Mouse (Mus musculus) neural tube, embryonic 11.5 days (tissue): Measurements from ENCODE around the gene Zfhx3. TPM values are rescaled to one million over a fixed set of nuclear protein-coding genes. Genes with fewer than 3 reads are reported as not detected.

Experiments
- ATAC-seq: fragments of 200-750 bp; cut with Nextera tagmentation; 2 replicates; pipeline ENCODE4 v1.8.0; 2017; ENCODE audit warnings: moderate number of reproducible peaks, mild to moderate bottlenecking, moderate TSS enrichment, moderate library complexity; ENCODE audit not compliant: insufficient read depth, low FRiP score, low TSS enrichment
- DNase-seq: peaks from one replicate; pipeline ENCODE4 v3.0.0-alpha.2; 2015; ENCODE audit warnings: low spot score
- H3K27ac ChIP-seq: fragments of 300-500 bp; sonication (generic); 2 replicates; pipeline ENCODE4 v1.5.1; 2014; ENCODE audit warnings: low read depth, mild to moderate bottlenecking, low read length
- H3K27me3 ChIP-seq: fragments of 300-500 bp; sonication (generic); 2 replicates; pipeline ENCODE4 v1.6.1; 2014; ENCODE audit warnings: mild to moderate bottlenecking, low read length, mixed read lengths; ENCODE audit not compliant: control insufficient read depth, insufficient read depth
- H3K36me3 ChIP-seq: fragments of 300-500 bp; sonication (generic); 2 replicates; pipeline ENCODE4 v1.6.1; 2014; ENCODE audit warnings: mild to moderate bottlenecking, low read length, moderate library complexity, mixed read lengths; ENCODE audit not compliant: control insufficient read depth, insufficient read depth
- H3K4me1 ChIP-seq: fragments of 300-500 bp; sonication (generic); 2 replicates; pipeline ENCODE4 v1.6.1; 2014; ENCODE audit warnings: low read length, mixed read lengths; ENCODE audit not compliant: control insufficient read depth, insufficient read depth
- H3K4me2 ChIP-seq: fragments of 300-500 bp; sonication (generic); 2 replicates; pipeline ENCODE4 v1.6.1; 2014; ENCODE audit warnings: low read depth, mild to moderate bottlenecking, moderate library complexity
- H3K4me3 ChIP-seq: fragments of 300-500 bp; sonication (generic); 2 replicates; pipeline ENCODE4 v1.5.1; 2014; ENCODE audit warnings: low read depth, low read length
- H3K9ac ChIP-seq: fragments of 300-500 bp; sonication (generic); 2 replicates; pipeline ENCODE4 v1.6.1; 2014; ENCODE audit warnings: mild to moderate bottlenecking, low read length
- H3K9me3 ChIP-seq: fragments of 300-500 bp; sonication (generic); 2 replicates; pipeline ENCODE4 v1.6.1; 2016; ENCODE audit warnings: low read length; ENCODE audit not compliant: control insufficient read depth
- WGBS: fragments of 180-500 bp; shearing (Covaris S2); extraction: QIAGEN DNeasy Blood & Tissue Kit; methylation state at CpG from one replicate; pipeline ENCODE4 v1.1.7; 2014; 5-methylcytosine and 5-hydroxymethylcytosine counted together
- polyA plus RNA-seq: library from polyadenylated mRNA; unstranded; fragments of >200 nt; fragmentation: Nextera tagmentation; extraction: Ambion mirVana; gene quantifications from 2 replicates; pipeline ENCODE4 v1.2.1, GENCODE M21; 2014

The Zfhx3 gene
- polyA plus RNA-seq, 1 experiment from 2014 or later = 36.2 TPM

GRCm38 (mm10) chr8:108770334-108770733 is 827.9 kb downstream of the Zfhx3 start:
- H3K4me3 ChIP-seq = no peak overlapping the region
- no peaks in the 10 kb centered on the region for H3K36me3 ChIP-seq
- H3K9me3 ChIP-seq = no peaks in the 10 kb centered on the region
- H3K27ac ChIP-seq = no peak overlapping the region
- no peak overlapping the region for H3K4me2 ChIP-seq
- DNase-seq (no peak), ATAC-seq (no peak)
- 88% methylated on average over 4 of the region's 4 CpGs for WGBS
- H3K27me3 ChIP-seq = no peaks in the 10 kb centered on the region
- H3K9ac ChIP-seq = no peak overlapping the region
- H3K4me1 ChIP-seq = peaks cover 7% of the 10 kb centered on the region; the same call in 1 of the 2 replicates

GRCm38 (mm10) chr8:108773436-108773835 is 831.0 kb downstream of the Zfhx3 start:
- Histone ChIP-seq H3K27me3 (no peaks in the 10 kb centered on the region), H3K4me3 (no peak overlapping the region), H3K27ac (no peak overlapping the region), H3K36me3 (no peaks in the 10 kb centered on the region), H3K4me2 (no peak overlapping the region), H3K4me1 (peaks cover 20% of the 10 kb centered on the region), H3K9ac (no peak overlapping the region), H3K9me3 (no peaks in the 10 kb centered on the region)
- DNase-seq = no peak
- no peak for ATAC-seq
- WGBS = 77% methylated on average over 6 of the region's 6 CpGs

- DNase-seq (no peak), ATAC-seq (no peak)
- Histone ChIP-seq H3K9ac (no peak overlapping the region), H3K36me3 (no peaks in the 10 kb centered on the region), H3K4me1 (peaks cover 24% of the 10 kb centered on the region), H3K27ac (no peak overlapping the region), H3K4me3 (no peak overlapping the region), H3K27me3 (no peaks in the 10 kb centered on the region), H3K9me3 (no peaks in the 10 kb centered on the region), H3K4me2 (no peak overlapping the region)
- 87% methylated on average over 12 of the region's 12 CpGs for WGBS
These were observed 835.6 kb downstream of the Zfhx3 start for GRCm38 (mm10) chr8:108778063-108778462.

- H3K4me3 ChIP-seq = no peak overlapping the region
- no peak overlapping the region for H3K27ac ChIP-seq
- no peaks in the 10 kb centered on the region for H3K27me3 ChIP-seq
- no peak overlapping the region for H3K4me2 ChIP-seq
- DNase-seq (no peak), ATAC-seq (no peak)
- WGBS = 91% methylated on average over 9 of the region's 9 CpGs
- H3K9me3 ChIP-seq = no peaks in the 10 kb centered on the region
- no peaks in the 10 kb centered on the region for H3K36me3 ChIP-seq
- H3K4me1 ChIP-seq = peaks cover 24% of the 10 kb centered on the region
- no peak overlapping the region for H3K9ac ChIP-seq
These were observed 836.1 kb downstream of the Zfhx3 start for GRCm38 (mm10) chr8:108778551-108778950.

- Histone ChIP-seq H3K4me2 (no peak overlapping the region), H3K9ac (no peak overlapping the region), H3K9me3 (no peaks in the 10 kb centered on the region), H3K4me1 (peaks cover 17% of the 10 kb centered on the region; the same call in 1 of the 2 replicates), H3K4me3 (no peak overlapping the region), H3K27ac (no peak overlapping the region), H3K27me3 (no peaks in the 10 kb centered on the region), H3K36me3 (no peaks in the 10 kb centered on the region)
- DNase-seq (no peak), ATAC-seq (no peak)
- 91% methylated on average over 6 of the region's 6 CpGs for WGBS
These were observed 838.3 kb downstream of the Zfhx3 start for GRCm38 (mm10) chr8:108780766-108781165.

- Histone ChIP-seq H3K4me2 (no peak overlapping the region), H3K9me3 (no peaks in the 10 kb centered on the region), H3K36me3 (no peaks in the 10 kb centered on the region), H3K4me3 (no peak overlapping the region), H3K9ac (no peak overlapping the region), H3K27me3 (no peaks in the 10 kb centered on the region), H3K4me1 (peaks cover 15% of the 10 kb centered on the region; the same call in 1 of the 2 replicates), H3K27ac (no peak overlapping the region)
- WGBS = 76% methylated on average over 5 of the region's 5 CpGs
- DNase-seq (no peak), ATAC-seq (no peak)
These were observed 838.7 kb downstream of the Zfhx3 start for GRCm38 (mm10) chr8:108781192-108781591.

GRCm38 (mm10) chr8:108783155-108783554 is 840.7 kb downstream of the Zfhx3 start:
- H3K9ac ChIP-seq = no peak overlapping the region
- H3K4me3 ChIP-seq = no peak overlapping the region
- no peak overlapping the region for H3K4me2 ChIP-seq
- H3K27ac ChIP-seq = no peak overlapping the region
- ATAC-seq = no peak
- WGBS = 64% methylated on average over 9 of the region's 10 CpGs
- no peak for DNase-seq
- no peaks in the 10 kb centered on the region for H3K36me3 ChIP-seq
- no peaks in the 10 kb centered on the region for H3K9me3 ChIP-seq
- H3K4me1 ChIP-seq = peaks cover 10% of the 10 kb centered on the region
- no peaks in the 10 kb centered on the region for H3K27me3 ChIP-seq

GRCm38 (mm10) chr8:108788156-108788761 is 845.8 kb downstream of the Zfhx3 start:
- ATAC-seq (no peak), DNase-seq (no peak)
- H3K9me3 ChIP-seq = peaks cover 12% of the 10 kb centered on the region
- no peak overlapping the region for H3K4me2 ChIP-seq
- H3K36me3 ChIP-seq = peaks cover 13% of the 10 kb centered on the region
- H3K27me3 ChIP-seq = no peaks in the 10 kb centered on the region
- no peak overlapping the region for H3K27ac ChIP-seq
- WGBS = 38% methylated on average over 6 of the region's 6 CpGs
- no peak overlapping the region for H3K9ac ChIP-seq
- H3K4me1 ChIP-seq = peaks cover 19% of the 10 kb centered on the region
- no peak overlapping the region for H3K4me3 ChIP-seq

- DNase-seq (no peak), ATAC-seq (no peak)
- no peaks in the 10 kb centered on the region for H3K27me3 ChIP-seq
- H3K27ac ChIP-seq = no peak overlapping the region
- peaks cover 12% of the 10 kb centered on the region for H3K9me3 ChIP-seq
- H3K4me3 ChIP-seq = no peak overlapping the region
- H3K4me2 ChIP-seq = no peak overlapping the region
- H3K9ac ChIP-seq = no peak overlapping the region
- peaks cover 19% of the 10 kb centered on the region for H3K4me1 ChIP-seq
- H3K36me3 ChIP-seq = peaks cover 18% of the 10 kb centered on the region
- 45% methylated on average over 10 of the region's 10 CpGs for WGBS
These were observed 846.3 kb downstream of the Zfhx3 start for GRCm38 (mm10) chr8:108788762-108789157.
